Mouse (Mus musculus) heart, postnatal 0 days (tissue): ENCODE data around the gene Pbxip1. TPM values are rescaled to one million over a fixed set of nuclear protein-coding genes. Genes with fewer than 3 reads are reported as not detected.

Source experiments
- ATAC-seq: fragments of 200-750 bp; cut with Nextera tagmentation; 2 replicates; pipeline ENCODE4 v1.8.0; 2017; ENCODE audit warnings: low read depth, moderate number of reproducible peaks, moderate library complexity; ENCODE audit not compliant: insufficient read depth
- DNase-seq: peaks from one replicate; pipeline ENCODE4 v3.0.0-alpha.2; 2016; ENCODE audit warnings: low spot score
- H3K27ac ChIP-seq: fragments of 300-500 bp; sonication (generic); 2 replicates; pipeline ENCODE4 v1.5.1; 2014; ENCODE audit warnings: low read depth, mild to moderate bottlenecking
- H3K27me3 ChIP-seq: fragments of 300-500 bp; sonication (generic); 2 replicates; pipeline ENCODE4 v1.6.1; 2014; ENCODE audit warnings: low read length, mixed read lengths; ENCODE audit not compliant: control insufficient read depth, insufficient read depth
- H3K36me3 ChIP-seq: fragments of 300-500 bp; sonication (generic); replicated peaks from 2 replicates; pipeline ENCODE4 v1.6.1; 2014; ENCODE audit warnings: low read length, mixed read lengths; ENCODE audit not compliant: control insufficient read depth, insufficient read depth
- H3K4me1 ChIP-seq: fragments of 300-500 bp; sonication (generic); 2 replicates; pipeline ENCODE4 v1.6.1; 2014; ENCODE audit warnings: antibody characterized with exemption; ENCODE audit not compliant: control insufficient read depth, insufficient read depth
- H3K4me2 ChIP-seq: fragments of 300-500 bp; sonication (generic); 2 replicates; pipeline ENCODE4 v1.6.1; 2014; ENCODE audit warnings: low read depth, mild to moderate bottlenecking, low read length, moderate library complexity
- H3K4me3 ChIP-seq: fragments of 300-500 bp; sonication (generic); 2 replicates; pipeline ENCODE4 v1.5.1; 2014; ENCODE audit warnings: low read depth, low read length
- H3K9ac ChIP-seq: fragments of 300-500 bp; sonication (generic); replicated peaks from 2 replicates; pipeline ENCODE4 v1.6.1; 2014; ENCODE audit warnings: low read depth, low read length, mixed read lengths
- H3K9me3 ChIP-seq: fragments of 300-500 bp; sonication (generic); replicated peaks from 2 replicates; pipeline ENCODE4 v1.6.1; 2016; ENCODE audit warnings: low read length; ENCODE audit not compliant: control insufficient read depth
- CTCF ChIP-seq: IDR thresholded peaks from 2 replicates; pipeline ENCODE4 v1.5.1; 2016; ENCODE audit warnings: antibody characterized with exemption, control low read depth, low read depth
- EP300 ChIP-seq: IDR thresholded peaks from 2 replicates; pipeline ENCODE4 v1.6.1; 2016; ENCODE audit warnings: antibody characterized with exemption, low read depth
- WGBS: fragments of 180-500 bp; shearing (Covaris S2); extraction: QIAGEN DNeasy Blood & Tissue Kit; methylation state at CpG from one replicate; pipeline ENCODE4 v1.1.7; 2014; 5-methylcytosine and 5-hydroxymethylcytosine counted together
- polyA plus RNA-seq: library from polyadenylated mRNA; unstranded; fragments of >200 nt; fragmentation: Nextera tagmentation; extraction: Ambion mirVana; gene quantifications from 2 replicates; pipeline ENCODE4 v1.2.1, GENCODE M21; 2015
- total RNA-seq: library from RNA; depleted of rRNA; stranded (reverse); fragments of >200 nt; gene quantifications from 2 replicates; pipeline ENCODE4 v1.2.3, GENCODE M21; 2014; ENCODE audit warnings: low replicate concordance

Gene Pbxip1
- total and polyA plus RNA-seq, 2 experiments from 2014 or later, result 73.2 to 84.4 TPM

DNA sequence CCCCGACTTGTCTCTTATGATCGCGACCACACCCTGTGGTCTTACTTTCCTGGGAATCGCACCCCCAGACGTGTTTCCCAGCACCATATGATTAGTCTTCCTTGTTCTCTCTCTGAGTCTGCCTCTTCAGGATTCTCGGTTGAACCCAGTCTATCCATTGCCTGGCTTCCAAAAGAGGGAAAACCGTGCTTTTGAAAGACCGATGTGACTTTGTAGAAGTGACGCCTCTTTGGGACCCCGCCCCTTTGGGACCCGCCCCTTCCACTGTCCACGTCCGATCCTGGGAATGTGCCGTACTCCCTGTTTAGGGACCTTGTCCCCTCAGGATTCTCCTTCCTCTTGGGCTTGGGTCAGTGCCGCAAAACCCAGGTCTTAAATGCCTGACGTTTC is 17.6 kb upstream of the Pbxip1 start:
- Histone ChIP-seq H3K4me1 (peaks cover 12% of the 10 kb centered on the region; the same call in 1 of the 2 replicates), H3K27ac (peak overlapping the region; percentile 98), H3K36me3 (peaks cover 26% of the 10 kb centered on the region), H3K9me3 (no peaks in the 10 kb centered on the region), H3K4me2 (peak overlapping the region; percentile 85), H3K4me3 (peak overlapping the region; percentile 80), H3K27me3 (no peaks in the 10 kb centered on the region), H3K9ac (peak overlapping the region; percentile 75)
- DNase-seq (peak; percentile 82), ATAC-seq (peak; percentile 30; the same call in 1 of the 2 replicates)
- 0% methylated on average over 16 of the region's 16 CpGs for WGBS
- TF ChIP-seq CTCF (no peak), EP300 (no peak)

DNA sequence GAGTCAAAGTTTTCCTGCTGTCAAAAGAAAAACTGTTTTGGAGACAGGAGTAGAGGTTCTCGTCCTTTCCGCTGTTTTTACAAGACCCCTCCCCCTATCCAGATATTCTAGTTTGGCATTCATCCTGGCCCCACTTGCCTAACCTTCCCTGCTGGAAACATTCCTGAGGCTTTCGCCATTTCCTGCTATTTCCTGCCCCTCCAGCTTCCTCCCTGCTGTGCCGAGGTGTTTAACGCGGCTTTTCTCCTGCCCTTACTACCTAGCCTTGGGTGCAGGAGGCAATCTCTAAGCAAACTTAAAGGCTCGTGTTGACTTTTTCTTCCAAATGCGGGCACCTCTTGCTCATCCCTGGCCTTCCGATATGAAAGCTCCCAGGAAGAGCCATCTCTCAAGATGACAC is 16.9 kb upstream of the Pbxip1 start:
- 1% methylated on average over 9 of the region's 9 CpGs for whole genome bisulfite sequencing
- no peaks in the 10 kb centered on the region for H3K27me3 ChIP-seq
- peaks cover 26% of the 10 kb centered on the region for H3K36me3 ChIP-seq

DNA sequence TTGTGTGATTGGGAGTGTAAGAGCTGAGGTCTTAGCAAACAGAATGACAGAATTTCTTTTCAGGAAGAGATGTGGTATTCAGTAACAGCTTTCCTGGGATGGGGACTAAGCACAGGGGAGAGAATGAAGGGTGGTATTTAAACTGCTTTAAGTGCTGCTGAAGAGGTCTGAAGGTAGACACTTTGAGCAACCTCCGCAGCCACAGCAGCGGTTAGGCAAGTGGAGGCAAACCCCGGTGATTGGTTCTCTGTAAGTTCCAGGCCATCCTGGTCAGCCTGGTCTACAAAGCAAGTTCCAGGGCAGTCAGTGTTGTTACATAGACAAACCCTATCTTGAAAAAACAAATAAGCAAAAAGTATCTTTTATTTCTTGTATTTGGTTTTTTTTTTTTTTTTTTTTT is 16.5 kb upstream of the Pbxip1 start:
- peak overlapping the region; percentile 75 for H3K9ac ChIP-seq
- H3K4me3 ChIP-seq, result peak overlapping the region; percentile 80
- DNase-seq (no peak), ATAC-seq (no peak)
- H3K4me1 ChIP-seq, result peaks cover 12% of the 10 kb centered on the region; the same call in 1 of the 2 replicates
- peak overlapping the region; percentile 98 for H3K27ac ChIP-seq
- 4% methylated on average over 3 of the region's 3 CpGs for WGBS
- H3K36me3 ChIP-seq, result peaks cover 26% of the 10 kb centered on the region
- TF ChIP-seq EP300 (no peak), CTCF (no peak)
- peak overlapping the region; percentile 85 for H3K4me2 ChIP-seq
- H3K9me3 ChIP-seq, result no peaks in the 10 kb centered on the region
- H3K27me3 ChIP-seq, result no peaks in the 10 kb centered on the region

More for the DNA sequence above, 16.9 kb upstream of the Pbxip1 start:
- DNase-seq (peak; percentile 88), ATAC-seq (no peak)
- Histone ChIP-seq H3K27ac (peak overlapping the region; percentile 98), H3K9ac (peak overlapping the region; percentile 75), H3K4me2 (peak overlapping the region; percentile 85), H3K9me3 (no peaks in the 10 kb centered on the region), H3K4me3 (peak overlapping the region; percentile 80), H3K4me1 (peaks cover 12% of the 10 kb centered on the region; the same call in 1 of the 2 replicates)
- TF ChIP-seq CTCF, result no peak
- TF ChIP-seq EP300, result peak; percentile 53; the same call in 1 of the 2 replicates

DNA sequence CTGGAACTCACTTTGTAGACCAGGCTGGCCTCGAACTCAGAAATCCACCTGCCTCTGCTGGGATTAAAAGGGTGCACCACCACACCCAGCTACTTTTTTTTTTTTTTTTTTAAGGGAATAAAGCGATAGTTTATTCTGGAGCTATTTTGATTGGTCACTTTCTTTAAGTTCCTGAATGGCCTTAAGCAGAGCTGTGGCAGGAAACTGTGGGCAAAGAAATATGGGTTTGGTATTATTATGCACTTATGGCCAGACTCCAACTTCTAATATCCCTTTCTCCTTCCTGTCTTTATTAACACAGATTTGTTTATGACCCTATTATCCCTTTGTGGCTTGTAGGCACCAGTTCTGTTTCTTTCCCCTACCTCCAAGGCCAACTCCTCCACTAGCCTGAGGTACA is 16.1 kb upstream of the Pbxip1 start:
- Histone ChIP-seq H3K4me1 (peaks cover 12% of the 10 kb centered on the region; the same call in 1 of the 2 replicates), H3K4me2 (peak overlapping the region; percentile 85), H3K27ac (peak overlapping the region; percentile 98), H3K27me3 (no peaks in the 10 kb centered on the region), H3K4me3 (peak overlapping the region; percentile 6; the same call in 1 of the 2 replicates), H3K9ac (0 out of 2 replicates have a peak overlapping the region, but pooled peaks have one; percentile 2), H3K36me3 (peaks cover 27% of the 10 kb centered on the region), H3K9me3 (no peaks in the 10 kb centered on the region)
- ATAC-seq (no peak), DNase-seq (no peak)
- TF ChIP-seq CTCF, result no peak
- no peak for TF ChIP-seq EP300
- WGBS, result 39% methylated on average over 2 of the region's 2 CpGs

DNA sequence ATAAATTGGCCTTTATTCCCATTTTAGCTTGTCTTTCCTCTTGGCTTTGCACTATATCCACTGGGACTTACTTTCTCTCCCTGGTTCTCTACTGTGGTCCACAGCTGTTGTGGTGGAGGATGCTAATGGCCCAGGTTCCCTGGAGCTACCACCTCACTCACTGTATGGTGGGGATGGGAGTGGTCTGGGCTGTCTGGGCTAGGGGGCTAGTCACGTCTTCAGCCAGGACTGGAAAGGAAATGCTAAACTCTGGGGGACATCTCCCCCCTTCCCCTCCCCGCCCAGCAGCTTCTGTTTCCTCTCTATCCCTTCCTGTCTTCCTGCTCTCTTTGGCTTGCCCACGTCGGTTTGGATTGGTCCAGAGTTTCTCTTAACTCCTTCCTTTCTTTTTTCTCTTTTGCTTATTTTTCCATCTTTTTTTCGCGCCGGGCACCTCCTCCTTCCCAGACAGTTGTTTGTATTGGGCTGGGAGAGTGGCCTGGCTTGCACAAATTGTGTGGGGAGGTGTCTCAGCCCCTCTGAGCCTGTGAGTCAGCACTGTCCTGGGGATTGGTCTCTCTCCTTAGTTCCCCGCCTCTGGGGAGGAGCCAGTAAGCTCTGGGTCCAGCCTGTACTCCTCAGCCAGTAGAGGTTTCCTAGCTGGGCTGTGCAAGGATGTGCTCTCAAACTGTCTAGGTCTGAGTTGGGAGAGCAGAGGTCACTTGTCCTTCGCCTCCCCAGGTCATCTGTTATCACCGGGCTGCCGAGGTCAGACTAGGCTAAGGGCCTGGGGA is 15.3 kb upstream of the Pbxip1 start:
- Histone ChIP-seq H3K4me1 (peaks cover 12% of the 10 kb centered on the region; the same call in 1 of the 2 replicates), H3K9ac (peak overlapping the region; percentile 61), H3K9me3 (no peaks in the 10 kb centered on the region), H3K36me3 (peaks cover 27% of the 10 kb centered on the region), H3K27ac (peak overlapping the region; percentile 98), H3K4me3 (peak overlapping the region; percentile 47), H3K4me2 (peak overlapping the region; percentile 85), H3K27me3 (no peaks in the 10 kb centered on the region)
- peak; percentile 65 for ATAC-seq
- 13% methylated on average over 11 of the region's 11 CpGs for WGBS
- TF ChIP-seq CTCF (no peak), EP300 (no peak)
- DNase-seq, result peak; percentile 88
